Mouse (Mus musculus) heart, adult 18-20 months (tissue): ENCODE data around the gene Litaf. TPM values are rescaled to one million over a fixed set of nuclear protein-coding genes. Genes with fewer than 3 reads are reported as not detected.

Source experiments
- DNase-seq, 2 experiments: peaks; one replicate each; pipeline ENCODE4 v3.0.0; 2021 to 2022; ENCODE audit warnings: mixed read lengths in 1 of 2
- total RNA-seq, 2 experiments: library from RNA; stranded (reverse); gene quantifications; 2 replicates each; pipeline ENCODE4 v1.2.3; 2021

The Litaf gene
- total RNA-seq, 2 experiments from 2014 or later: 17.1 to 20.8 TPM

GRCm38 (mm10) chr16:11066833-11067191 is 855 bp upstream of the Litaf start:
- peak; percentile 57 to 68 for DNase-seq

GRCm38 (mm10) chr16:11065431-11065830 is 526 bp downstream of the Litaf start:
- no peak for DNase-seq

DNA sequence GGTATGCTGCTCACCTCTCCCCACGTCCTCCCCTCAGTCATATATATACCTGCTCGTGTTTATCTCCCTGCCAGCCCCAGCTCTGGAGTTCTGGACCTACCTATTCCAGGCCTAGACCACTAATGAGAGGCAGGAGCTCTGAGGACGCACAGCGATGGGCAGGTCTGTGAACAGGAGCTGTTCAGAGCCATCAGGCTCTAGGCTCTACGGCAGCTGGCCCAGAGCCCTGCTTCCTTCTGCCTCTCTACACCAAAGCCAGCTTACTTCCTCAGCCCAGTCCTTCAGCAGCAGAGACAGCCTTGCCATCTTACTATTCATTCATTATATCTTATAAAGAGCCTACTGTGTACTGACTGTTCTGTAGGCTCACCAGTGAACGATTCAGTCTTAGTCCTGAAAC is 1.2 kb downstream of the Litaf start:
- DNase-seq: no peak

- DNase-seq: no peak
Measured at GRCm38 (mm10) chr16:11064341-11064740, 1.6 kb downstream of the Litaf start.

GRCm38 (mm10) chr16:11062794-11063721 is 2.9 kb downstream of the Litaf start:
- DNase-seq: peak; percentile 88 to 95

GRCm38 (mm10) chr16:11060645-11061044 is 5.3 kb downstream of the Litaf start, which contains the start of gene Snn:
Snn (plus strand) TSS chr16:11060945.
- no peak for DNase-seq

- DNase-seq: no peak
Measured at GRCm38 (mm10) chr16:11055916-11056315, 10.0 kb downstream of the Litaf start.

DNA sequence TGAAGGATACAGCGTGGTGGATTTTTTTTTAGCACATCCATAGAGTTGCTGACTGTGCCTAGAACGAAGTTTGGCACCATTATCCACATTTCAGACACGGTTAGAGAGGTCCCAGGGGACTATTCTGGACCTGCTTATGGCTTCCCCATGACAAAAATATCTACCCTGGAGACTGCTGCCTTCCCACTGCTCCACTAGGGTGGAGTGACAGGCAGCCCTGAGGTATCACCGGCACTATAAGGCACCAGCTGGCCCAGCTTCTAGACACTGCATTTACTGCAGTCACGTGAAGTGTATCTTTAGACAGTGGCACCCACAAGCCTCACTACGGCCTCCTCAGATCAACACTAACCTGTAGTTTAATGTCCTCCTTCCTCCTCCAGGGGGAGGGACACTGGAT is 11.1 kb downstream of the Litaf start:
- no peak for DNase-seq

GRCm38 (mm10) chr16:11054409-11054808 is 11.5 kb downstream of the Litaf start:
- DNase-seq: no peak

DNA sequence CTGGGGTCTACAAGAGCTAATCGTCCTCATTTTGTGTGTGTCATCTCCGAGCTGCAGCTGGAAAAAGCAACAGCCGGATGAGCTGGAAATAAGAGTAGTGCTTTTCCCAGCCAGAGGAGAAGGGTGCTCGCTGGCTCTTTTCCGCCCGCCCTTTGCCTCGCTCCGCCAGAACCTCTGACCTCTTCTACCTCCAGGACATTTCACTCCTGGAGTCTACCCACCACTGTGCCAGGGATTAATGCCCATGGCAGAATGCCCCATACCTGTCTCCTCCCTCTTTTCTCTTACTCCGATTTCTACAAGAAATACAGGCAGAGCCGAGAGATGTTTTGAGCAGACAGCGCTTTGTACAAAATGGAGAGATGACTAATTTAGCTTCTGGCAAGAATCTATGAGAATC is 14.8 kb downstream of the Litaf start:
- no peak for DNase-seq

DNA sequence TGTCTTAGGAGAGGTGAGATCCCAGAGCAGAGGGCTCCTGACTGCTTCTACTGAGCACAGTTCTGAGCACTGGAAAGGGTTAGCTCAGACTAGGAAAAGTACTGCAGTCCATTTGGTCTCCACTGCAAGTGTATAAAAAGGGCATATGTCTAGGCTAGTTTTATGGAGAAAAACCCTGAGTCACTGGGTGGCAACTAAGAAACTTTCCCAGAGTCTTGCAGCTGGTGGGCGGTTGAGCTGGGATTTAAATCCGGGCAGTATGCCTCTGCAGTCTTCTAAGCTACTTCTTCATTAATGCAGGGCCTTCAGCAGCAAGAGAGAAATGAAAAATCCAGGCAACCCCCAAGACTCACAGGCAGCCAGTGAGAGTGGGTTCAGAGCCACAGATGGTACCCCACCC is 15.7 kb downstream of the Litaf start:
- no peak for DNase-seq

DNA sequence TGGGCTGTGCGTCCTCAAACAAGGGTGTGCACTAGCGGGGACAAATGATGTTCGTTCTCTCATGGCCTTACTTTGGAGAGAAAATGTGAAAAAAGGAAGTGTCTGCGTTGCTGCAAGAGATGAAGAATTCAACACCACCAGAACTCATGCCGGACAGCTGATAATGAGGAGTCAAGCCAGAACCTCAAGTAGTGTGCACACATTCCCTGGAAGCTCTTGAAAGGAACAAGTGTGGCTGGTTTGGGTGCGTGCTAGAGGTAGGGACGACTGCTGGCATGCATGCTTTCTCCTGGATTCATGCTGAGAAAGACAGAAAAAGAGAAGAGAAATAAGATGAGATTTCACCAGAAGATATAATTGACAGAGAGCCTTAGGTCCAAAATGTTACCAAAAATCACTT is 18.8 kb downstream of the Litaf start:
- DNase-seq: no peak

DNA sequence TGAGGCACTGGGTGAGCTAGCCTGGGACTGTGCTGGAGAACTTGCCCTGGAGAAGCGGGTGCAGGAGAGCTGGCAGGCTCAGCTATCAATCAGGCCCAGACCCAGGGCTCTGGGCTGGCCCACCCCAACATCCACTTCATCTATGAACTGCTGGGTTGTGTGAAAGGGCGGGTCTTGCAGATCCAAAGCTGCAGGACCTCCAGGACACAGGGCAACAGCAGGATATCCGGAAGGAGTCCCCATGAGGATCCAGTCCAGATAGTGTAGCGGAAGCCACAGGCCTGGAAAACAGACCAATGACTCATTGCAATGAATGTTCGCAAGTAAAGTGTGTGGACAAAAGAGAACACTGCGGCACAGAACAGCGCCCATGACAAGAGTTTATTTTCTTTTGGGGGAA is 19.5 kb downstream of the Litaf start:
- DNase-seq: peak; percentile 66 to 90

- DNase-seq: no peak
Measured at GRCm38 (mm10) chr16:11043239-11043638, 22.7 kb downstream of the Litaf start.

DNA sequence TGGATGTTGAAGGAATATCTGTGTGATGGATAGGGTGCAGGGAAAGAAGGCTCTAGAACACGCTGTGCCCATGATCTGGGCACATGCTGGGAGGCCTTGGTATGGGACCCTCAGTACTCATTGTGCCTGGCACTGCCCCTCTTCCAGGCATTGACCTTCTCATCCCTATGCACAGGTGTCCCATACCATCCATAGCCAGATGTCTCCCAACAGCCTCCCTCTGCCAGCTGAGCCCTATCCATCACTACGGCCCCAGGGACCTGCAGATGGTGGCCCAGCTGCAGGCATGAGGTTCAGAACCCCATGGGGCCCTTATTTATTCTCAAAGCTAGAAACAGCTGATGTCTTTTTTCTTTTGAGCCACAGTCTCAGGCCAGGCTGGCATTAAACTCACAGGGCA is 25.4 kb downstream of the Litaf start:
- no peak for DNase-seq

DNA sequence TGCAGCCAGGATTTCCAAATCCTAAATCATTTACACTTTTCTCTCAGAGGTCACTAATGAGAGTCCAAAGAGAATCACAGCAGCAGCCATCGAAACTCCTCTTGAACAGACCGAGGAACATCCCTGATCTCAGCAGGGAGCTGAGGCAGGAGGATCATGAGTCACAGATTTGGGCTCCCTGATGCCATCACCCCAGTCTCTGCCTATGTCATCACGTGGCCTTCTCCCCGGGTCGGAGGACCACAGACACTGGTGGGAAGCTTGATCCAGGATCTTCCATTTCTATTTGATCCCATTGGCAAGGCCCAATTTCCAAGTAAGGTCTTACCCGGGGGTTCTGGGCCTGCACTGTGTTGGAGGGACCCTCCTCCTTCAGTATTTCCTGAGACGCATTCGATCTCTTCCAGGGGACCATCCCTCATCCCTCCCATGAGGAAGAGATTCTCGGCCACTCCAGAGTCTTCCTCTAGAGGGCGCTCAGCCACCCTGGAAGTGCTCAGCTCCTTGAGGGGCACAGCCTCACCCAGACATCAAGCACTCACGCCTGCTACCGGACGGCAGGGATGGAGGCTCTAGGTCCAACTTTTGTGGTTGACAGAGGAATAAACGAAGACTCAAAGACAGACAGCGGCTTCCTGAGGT is 30.0 kb downstream of the Litaf start:
- DNase-seq: peak; percentile 76 to 89

GRCm38 (mm10) chr16:11035273-11035672 is 30.7 kb downstream of the Litaf start:
- DNase-seq: no peak

DNA sequence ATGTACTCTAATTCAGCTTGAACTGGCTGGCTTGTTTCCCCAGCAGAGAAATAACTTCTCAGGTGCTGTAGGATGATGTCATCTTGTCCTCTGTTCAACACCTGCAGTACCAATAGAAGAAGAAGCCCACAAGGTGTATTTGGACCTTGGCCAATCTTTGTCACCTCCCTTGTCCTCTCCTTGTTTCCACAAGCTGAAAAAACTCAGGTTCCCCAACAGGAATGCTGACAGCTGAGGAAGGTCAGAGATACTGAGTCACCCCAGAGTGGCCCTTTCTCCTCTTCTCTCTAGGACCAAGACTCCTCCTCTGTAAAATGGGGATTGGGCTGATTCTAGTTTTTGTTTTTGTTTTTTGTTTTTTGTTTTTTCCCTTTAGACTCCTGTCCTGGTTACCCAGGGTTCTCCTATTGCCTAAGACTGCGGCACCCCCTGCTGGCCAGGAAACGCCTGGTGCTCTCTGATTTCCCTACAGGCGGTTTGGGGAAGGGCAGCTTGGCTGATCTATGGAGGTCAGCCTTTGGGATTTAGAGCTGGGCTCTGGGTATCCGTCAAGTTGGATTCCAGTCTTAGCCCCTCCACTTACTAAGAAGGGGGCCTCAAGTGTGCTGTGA is 31.7 kb downstream of the Litaf start:
- peak; percentile 84 to 93 for DNase-seq

GRCm38 (mm10) chr16:11031320-11031719 is 34.6 kb downstream of the Litaf start:
- DNase-seq: no peak

DNA sequence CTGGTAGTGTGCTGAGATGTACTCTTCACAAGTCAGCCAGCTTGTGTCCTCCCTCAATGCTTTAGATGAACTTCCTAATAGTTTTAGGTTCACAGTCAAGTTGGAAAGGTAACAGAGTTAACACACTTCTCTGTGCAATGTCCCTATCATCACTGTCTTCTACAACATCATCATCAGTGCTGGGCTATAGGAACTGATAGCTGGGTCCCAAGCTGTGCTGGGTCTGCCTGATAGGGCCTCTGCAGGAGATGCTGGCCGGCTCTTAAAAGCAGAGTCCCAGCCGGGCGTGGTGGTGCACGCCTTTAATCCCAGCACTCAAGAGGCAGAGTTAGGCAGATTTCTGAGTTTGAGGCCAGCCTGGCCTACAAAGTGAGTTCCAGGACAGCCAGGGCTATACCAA is 35.1 kb downstream of the Litaf start:
- DNase-seq: no peak

DNA sequence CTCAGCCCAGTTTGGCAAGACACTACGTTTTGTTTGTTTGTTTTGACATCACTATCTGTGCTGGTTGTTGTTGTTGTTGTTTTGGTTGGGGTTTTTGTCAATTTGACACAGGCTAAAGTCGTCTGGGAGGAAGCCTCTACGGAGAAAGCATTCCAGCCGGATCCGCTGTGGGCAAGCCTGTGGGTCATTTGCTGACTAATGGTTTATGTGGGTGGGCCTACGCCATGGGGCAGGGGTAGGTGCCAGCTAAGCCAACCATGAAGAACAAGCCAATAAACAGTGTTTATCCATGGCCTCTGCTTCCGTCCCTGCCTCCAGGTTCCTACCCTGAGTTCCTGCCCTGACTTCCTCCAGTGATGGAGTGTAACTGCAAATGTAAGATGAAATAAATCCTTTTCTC is 37.8 kb downstream of the Litaf start:
- no peak for DNase-seq

DNA sequence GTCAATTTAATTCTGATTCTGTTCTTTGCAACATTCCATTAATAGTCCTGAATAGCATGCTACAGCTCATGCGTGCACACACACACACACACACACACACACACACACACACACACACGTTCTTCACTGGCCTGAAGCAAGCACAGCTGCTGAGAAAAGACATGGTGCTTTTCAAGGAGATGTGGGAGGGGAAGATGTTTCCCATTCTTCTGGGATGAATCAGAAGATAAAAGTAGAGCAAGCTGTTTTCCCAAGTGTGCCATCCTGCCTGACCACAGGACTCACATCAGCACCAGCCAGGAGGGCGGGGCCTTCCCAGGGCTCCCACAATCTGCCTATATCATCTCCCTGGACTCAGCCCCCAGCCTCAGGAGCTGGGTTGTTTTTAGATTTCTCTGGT is 41.1 kb downstream of the Litaf start:
- DNase-seq: peak in 1 of 2 experiments; percentile 49

DNA sequence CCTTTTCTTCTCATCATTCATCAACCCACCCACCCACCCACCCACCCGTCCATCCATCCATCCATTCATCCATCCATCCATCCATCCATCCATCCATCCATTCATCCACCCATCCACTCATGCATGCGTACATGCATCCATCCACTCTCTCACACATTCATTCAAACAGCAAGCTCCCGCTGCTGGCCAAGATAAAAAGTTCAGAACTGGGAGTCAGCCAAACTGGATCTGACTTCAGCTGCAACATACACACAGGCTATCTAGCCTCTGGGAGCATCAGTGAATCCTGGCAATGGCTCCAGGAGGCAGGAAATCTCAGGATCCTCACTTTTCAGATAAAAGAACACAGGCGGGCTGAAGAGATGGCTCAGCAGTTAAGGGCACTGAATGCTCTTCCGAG is 42.3 kb downstream of the Litaf start:
- DNase-seq: no peak
